Mouse (Mus musculus) frontal cortex, postnatal 36 days (tissue): Measurements from ENCODE around the gene Kif22.
A peak's percentile ranks its signal among the peaks of the same experiment; 100 is the strongest.

Experiments
- DNase-seq, 2 experiments: peaks; one replicate each; pipeline ENCODE4 v3.0.0; 2022; ENCODE audit warnings: low spot score in 2 of 2

The Kif22 gene

GRCm38 (mm10) chr7:127017950-127018345 lies 24.3 kb downstream of the Kif22 start:
- DNase-seq: no peak

- peak; percentile 98 for DNase-seq
Observed at GRCm38 (mm10) chr7:127016971-127017949, 25.0 kb downstream of the Kif22 start, which contains the start of gene Pagr1a. Gene Pagr1a, minus strand, starts transcription at chr7:127017352.

- DNase-seq: peak in 1 of 2 experiments; percentile 65
Observed at GRCm38 (mm10) chr7:127016486-127016938, 25.8 kb downstream of the Kif22 start.

- DNase-seq: no peak
Observed at GRCm38 (mm10) chr7:127016481-127016485, 26.0 kb downstream of the Kif22 start, which contains the start of gene Pagr1b. Gene Pagr1b, minus strand, starts transcription at chr7:127016484.

- DNase-seq: no peak
Observed at GRCm38 (mm10) chr7:127016081-127016480, 26.2 kb downstream of the Kif22 start.

- no peak for DNase-seq
Observed at GRCm38 (mm10) chr7:127014993-127015392, 27.3 kb downstream of the Kif22 start.

- DNase-seq: peak in 1 of 2 experiments; percentile 13
Observed at GRCm38 (mm10) chr7:127014320-127014719, 28.0 kb downstream of the Kif22 start, which contains the start of gene Mvp. Gene Mvp, minus strand, starts transcription at chr7:127014621.

GRCm38 (mm10) chr7:127013385-127013784 lies 28.9 kb downstream of the Kif22 start:
- DNase-seq: no peak

- DNase-seq: no peak
Observed at GRCm38 (mm10) chr7:127012845-127013244, 29.4 kb downstream of the Kif22 start.

GRCm38 (mm10) chr7:127012374-127012773 lies 29.9 kb downstream of the Kif22 start:
- DNase-seq: no peak

- no peak for DNase-seq
Observed at GRCm38 (mm10) chr7:127011717-127012116, 30.6 kb downstream of the Kif22 start.

- no peak for DNase-seq
Observed at GRCm38 (mm10) chr7:127011051-127011450, 31.2 kb downstream of the Kif22 start.

- no peak for DNase-seq
Observed at GRCm38 (mm10) chr7:127009307-127010085, 32.8 kb downstream of the Kif22 start.

GRCm38 (mm10) chr7:127008239-127009019 lies 33.8 kb downstream of the Kif22 start:
- DNase-seq: peak; percentile 83 to 85

GRCm38 (mm10) chr7:127007313-127008024 lies 34.8 kb downstream of the Kif22 start:
- no peak for DNase-seq

- no peak for DNase-seq
Observed at GRCm38 (mm10) chr7:127004122-127004875, 38.0 kb downstream of the Kif22 start.

GRCm38 (mm10) chr7:127003620-127004019 lies 38.7 kb downstream of the Kif22 start:
- no peak for DNase-seq

GRCm38 (mm10) chr7:126999568-126999967 lies 42.7 kb downstream of the Kif22 start:
- no peak for DNase-seq

GRCm38 (mm10) chr7:126996449-126996848 lies 45.8 kb downstream of the Kif22 start:
- no peak for DNase-seq

- DNase-seq: no peak
Observed at GRCm38 (mm10) chr7:126988816-126989215, 53.5 kb downstream of the Kif22 start.

- DNase-seq: peak; percentile 45 to 46
Observed at GRCm38 (mm10) chr7:126986319-126986718, 56.0 kb downstream of the Kif22 start.
